Mouse (Mus musculus) cerebellum, postnatal 36 days (tissue): ENCODE data around the gene Gm266.

Experiments
- DNase-seq, 2 experiments: peaks; one replicate each; pipeline ENCODE4 v3.0.0; 2021 to 2022; ENCODE audit warnings: mixed read lengths in 2 of 2

The Gm266 gene

GRCm38 (mm10) chr12:111450359-111450758, 35.3 kb downstream of the Gm266 start:
- DNase-seq = no peak

DNA sequence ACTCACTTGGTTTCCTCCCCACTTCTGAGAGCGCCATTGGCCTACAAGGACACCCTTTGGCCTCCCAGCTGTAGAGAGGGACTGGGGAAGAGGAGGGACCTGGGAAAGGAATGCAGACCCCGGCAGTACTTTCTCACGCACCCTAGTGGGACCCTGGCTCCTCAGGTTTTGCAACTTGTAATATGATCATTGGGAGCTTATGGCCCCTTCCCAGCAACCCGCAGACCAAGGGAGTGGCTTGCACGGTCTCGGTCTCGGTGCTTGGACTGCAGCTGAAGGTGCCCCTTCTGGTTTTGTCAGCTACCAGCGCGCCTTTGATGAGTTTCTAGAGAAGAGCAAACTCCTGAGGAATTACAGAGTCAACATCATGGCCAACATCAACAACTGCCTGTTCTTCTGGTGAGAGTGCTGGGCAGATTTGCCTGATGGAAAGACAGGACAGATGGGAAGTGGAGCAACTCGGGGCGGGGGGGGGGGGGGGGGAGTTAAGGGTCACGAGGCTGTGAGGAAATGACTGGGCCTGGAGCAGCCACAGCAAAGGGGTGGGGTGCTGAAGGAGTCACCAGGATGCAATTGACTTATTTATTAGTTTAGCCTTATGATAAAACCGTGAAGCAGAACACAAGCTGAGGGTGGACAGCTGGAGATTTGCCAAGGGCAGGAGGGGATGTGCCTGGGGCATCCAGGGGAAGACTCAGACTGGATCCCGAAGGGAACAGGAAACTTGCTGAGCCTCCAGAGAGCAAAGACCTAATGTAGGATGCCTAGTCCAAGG, 36.5 kb downstream of the Gm266 start:
- DNase-seq = no peak

DNA sequence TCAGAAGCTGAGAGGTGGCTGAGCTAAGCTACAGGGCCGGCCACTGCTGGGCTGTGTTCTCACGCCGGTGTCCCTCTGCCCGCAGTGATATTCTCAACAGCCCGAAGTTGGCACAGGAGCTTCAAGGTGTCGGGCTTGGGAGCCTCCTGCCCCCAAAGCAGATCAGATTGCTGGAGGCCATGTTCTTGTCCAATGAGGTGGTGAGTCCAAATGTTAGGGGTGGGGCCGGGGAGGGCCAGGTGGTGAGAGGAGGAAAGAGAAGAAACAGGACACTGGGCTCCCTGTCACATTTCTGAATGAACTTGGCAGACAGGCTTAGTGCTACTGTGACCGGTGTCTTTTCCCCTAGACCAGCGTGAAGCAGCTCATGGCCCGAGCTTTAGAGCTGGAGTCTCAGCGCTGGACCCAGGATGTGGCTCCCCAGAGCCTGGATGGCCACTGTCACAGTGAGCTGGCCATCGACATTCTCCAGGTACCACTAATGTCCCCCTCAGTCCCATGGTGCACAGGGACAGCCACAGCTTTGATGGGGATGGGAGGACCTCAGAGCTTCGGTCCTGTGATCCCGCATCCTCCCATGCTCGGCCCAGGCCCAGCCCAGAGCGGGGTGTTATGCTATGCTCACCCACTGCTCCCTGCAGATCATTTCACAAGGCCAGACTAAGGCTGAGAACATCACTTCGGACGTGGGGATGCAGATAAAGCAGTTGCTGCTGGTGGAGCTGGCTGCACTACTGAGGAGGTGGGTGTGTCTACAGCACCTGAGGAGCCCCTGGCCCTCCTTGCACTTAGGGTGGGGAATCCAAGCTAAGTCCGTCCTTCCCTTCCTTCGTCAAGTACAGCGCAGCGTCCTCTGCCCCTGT, 37.5 kb downstream of the Gm266 start:
- DNase-seq = no peak

DNA sequence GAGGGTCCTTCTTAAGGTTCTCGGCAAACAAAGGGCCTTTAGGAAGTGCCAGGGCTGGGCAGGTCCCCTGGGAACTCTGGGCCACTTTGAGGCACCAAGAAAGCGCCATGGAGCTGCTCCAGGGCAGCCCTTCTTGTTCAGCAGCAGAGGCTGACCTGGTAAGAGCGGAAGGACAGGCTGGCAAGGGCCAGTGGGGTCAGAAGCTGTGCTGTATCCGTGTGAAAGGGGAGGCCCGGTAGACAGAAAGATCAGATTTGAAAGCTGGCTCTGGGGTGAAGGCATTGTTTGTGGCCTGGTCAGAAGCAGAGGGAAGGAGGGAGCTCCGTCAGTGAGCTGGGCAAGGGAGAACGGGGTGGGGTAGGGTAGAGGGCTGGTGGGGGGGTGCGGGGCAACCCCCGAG, 38.3 kb downstream of the Gm266 start:
- no peak for DNase-seq

GRCm38 (mm10) chr12:111446745-111447144, 38.9 kb downstream of the Gm266 start:
- DNase-seq = no peak

GRCm38 (mm10) chr12:111445890-111446613, 39.6 kb downstream of the Gm266 start:
- no peak for DNase-seq

DNA sequence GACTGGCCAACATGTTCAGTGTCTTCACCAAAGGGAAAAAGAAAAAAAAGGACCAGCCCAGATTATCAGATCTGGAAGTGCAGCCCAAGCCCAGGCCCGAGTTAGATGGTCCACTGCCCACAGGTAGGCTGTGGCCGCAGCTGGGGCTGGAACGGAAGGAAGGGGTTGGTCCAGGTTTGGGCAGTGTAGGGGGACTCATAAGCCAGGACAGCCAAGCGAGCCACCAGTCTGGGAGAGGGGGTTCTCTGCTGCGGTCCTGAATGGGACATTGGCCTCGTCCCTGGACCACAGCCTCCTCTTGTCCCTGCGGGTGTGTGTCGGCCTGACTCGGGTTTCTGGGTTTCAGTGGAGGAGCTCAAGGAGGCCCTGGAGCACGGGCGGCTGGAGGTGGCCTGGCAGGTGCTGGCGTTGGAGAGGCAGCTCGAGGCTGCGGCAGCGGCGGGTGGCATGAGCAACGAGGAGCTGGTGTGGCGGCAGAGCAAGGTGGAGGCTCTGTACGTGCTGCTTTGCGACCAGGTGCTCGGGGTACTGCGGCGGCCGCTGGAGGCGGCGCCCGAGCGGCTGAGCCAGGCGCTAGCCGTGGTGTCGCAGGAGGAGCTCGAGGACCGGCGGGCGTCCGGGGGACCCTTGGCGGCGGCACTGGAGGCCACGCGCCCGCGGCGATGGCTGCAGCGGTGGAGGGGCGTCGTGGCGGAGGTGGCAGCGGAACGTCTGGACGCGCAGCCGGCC, 40.3 kb downstream of the Gm266 start:
- DNase-seq = no peak

DNA sequence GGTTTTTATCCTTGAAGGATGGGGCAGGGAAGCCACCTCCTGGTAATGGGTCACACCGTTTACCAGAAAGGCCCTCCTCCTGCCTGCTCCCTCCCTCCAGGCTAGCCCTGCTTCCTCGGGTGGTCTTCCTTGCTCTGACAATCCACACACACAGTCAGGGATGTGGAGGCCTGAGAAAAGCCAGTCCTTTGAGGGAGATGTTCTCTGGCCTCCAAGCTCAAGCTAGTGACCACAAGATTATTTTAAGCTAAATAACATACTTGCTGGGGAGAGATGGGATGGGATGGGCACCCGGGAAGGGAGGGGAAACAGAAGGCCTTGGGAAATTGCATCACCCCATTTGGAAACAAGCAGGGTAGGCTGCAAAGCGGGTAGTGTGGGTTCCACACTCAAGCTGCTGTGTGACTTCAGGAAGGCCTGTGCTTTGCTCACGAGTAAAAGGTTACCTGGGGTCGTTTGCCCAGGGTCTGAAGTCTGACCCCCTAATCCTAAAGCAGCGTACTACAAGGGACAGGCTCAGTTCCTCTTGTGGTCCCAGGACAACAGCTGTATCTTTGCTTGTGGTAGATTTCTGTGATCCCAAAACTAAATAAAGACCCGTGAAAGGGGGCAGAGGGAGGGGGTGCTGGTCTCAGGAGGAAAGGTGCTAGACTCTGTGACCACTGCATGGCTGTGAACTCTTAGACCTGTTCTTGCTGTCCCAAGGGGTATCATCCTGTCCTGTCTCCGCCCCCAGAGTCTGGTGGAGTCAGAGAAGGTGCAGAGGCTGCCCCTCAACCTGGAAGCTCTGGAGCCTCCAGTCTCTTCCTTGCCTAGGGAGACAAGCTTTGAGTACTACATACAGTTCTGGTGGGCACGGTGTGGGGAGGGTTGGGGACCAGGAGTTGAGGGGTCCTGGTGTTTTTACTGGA, 41.4 kb downstream of the Gm266 start:
- no peak for DNase-seq

- no peak for DNase-seq
These were observed 42.4 kb downstream of the Gm266 start for GRCm38 (mm10) chr12:111443011-111443870.

GRCm38 (mm10) chr12:111442309-111443010, 43.2 kb downstream of the Gm266 start, which contains the start of gene Tnfaip2:
Gene Tnfaip2 (plus strand): TSS chr12:111442469.
- DNase-seq = no peak

DNA sequence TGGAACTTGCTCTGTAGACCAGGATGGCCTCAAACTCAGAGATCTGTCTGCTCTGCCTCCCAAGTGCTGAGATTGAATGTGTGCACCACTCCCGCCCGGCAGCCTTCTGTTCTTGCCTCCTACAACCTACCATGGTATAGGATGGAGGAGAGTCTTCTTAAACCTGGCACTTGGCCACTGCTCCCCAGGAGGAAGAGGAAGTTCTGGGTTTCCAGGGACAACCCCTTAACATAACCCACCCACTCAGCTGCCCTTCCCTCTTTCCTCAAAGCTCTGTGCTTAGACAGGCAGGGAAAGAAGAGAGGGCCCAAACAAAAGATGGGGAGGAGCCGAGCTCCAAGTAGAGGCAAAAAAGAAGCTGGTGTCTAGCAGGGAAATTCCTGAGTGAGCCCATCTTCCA, 44.1 kb downstream of the Gm266 start:
- no peak for DNase-seq

DNA sequence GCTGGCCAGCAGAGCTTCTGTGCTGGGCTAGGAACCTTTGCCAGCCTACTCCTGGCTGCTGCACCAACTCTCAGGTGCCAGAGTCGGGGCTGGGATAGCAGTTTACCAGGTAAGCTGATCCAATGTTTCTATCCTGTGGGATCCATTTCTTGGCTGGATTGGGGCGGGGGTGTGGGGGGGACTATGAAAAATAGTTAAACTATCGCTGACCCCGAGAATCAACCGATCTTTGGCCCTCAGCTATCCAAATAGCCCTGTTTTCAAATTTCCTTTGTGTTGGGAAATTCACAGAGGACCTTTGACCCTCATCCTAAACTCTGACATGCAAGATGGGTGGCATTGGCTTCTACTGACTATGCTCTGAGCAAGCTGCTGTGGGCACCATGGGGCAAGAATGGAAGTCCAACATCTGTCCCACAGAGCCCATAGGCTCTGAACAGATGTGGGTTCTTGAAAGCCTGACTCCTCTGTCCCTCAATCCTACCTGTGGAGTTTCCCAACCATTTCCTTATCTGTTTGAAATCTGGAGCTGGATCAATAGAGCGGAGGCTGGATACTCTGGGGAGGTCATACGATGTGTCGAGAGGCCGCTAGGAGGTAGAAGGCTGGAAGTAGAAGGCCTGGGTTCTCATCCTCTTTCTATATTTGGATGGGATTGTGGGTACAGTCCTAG, 44.8 kb downstream of the Gm266 start:
- no peak for DNase-seq

GRCm38 (mm10) chr12:111438850-111439249, 46.8 kb downstream of the Gm266 start:
- DNase-seq = no peak

DNA sequence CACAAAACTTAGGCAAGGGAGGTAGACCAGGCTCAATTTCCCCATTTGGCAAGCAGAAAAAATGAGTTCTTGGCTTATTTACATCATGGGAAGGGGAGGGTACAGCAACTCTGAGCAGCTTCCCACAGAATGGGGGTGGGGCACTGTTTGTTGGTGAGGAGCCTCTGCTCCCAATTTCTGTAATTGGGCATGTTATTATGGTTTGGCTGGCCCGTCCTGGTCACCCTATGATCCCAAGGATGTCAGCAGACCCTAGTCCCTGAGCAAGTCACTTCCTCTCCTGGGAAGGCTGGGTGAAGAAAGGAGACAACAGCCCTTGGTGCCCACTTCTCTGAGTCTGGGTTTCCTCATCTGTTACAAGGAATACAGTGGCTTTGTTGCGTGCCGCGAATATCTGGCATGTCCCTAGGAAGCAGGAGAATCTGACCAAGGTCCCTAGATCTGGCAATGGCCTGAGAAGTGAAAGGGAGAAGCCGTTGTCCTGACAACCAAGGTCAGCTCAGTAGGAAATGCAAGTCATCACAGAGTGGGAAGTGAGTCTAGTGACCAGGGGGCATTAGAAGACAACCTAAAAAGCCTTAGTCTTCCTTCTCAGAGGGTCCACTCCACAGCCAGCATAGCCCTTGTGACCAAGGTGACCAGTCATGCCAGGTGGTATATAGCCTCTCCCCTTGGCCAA, 48.3 kb downstream of the Gm266 start:
- no peak for DNase-seq

DNA sequence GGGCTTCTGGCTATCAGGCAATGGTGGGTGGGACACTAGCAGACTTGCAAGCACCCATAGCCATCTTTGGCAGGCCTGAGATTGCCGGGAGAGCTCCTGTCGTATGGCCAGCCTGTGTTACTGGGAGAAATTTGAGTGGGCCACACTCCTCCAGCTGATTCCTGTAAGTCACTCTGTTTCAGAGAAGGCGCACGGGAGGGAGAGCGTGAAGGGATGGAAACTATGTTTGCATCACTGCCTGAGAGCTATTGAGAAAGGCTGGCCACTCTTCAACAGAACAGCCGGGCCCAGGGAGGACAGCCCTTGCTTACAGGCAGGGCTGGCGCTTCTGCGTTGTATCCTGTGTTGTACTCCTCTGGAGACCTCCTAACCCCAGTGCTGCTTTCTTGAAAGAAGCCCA, 49.0 kb downstream of the Gm266 start:
- no peak for DNase-seq

- DNase-seq = no peak
These were observed 49.5 kb downstream of the Gm266 start for GRCm38 (mm10) chr12:111436170-111436569.

DNA sequence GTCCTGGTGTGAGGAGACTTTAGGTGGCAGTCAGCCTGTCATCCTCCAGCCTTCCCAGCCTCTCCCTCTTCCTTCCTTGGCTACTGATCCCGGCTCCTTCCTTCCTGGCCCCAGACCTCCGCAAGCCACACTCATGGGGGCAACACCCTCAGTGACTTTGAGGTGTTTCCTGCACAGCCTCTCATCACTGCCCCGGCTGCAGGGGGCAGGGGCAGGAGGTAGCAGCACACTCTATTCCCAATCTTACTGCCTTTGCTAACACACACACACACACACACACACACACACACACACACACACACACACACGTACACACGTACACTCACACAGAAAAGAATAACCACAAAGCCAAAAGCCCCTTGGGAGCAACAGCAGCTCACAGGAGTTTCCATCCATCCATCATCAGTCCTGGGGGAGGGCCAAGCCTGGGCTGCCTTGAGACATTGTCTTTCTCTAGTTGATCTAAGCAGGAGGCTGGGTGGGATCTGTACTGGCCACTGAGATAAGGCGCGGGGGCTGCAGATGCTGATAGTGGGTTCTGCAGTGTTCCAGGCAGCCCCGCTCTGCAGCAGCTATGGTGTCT, 50.8 kb downstream of the Gm266 start:
- no peak for DNase-seq
